Mouse (Mus musculus) stomach, embryonic 15.5 days (tissue): Measurements from ENCODE around the gene Lama4. TPM values are rescaled to one million over a fixed set of nuclear protein-coding genes. Genes with fewer than 3 reads are reported as not detected.
A peak's percentile ranks its signal among the peaks of the same experiment; 100 is the strongest.

Experiments
- ATAC-seq: fragments of 200-750 bp; cut with Nextera tagmentation; 2 replicates; pipeline ENCODE4 v1.8.0; 2017; ENCODE audit warnings: low read depth, moderate number of reproducible peaks, moderate TSS enrichment; ENCODE audit not compliant: insufficient read depth, low FRiP score
- H3K27ac ChIP-seq: fragments of 300-500 bp; sonication (generic); 2 replicates; pipeline ENCODE4 v1.5.1; 2015; ENCODE audit warnings: mild to moderate bottlenecking, inconsistent platforms
- H3K27me3 ChIP-seq: fragments of 300-500 bp; sonication (generic); replicated peaks from 2 replicates; pipeline ENCODE4 v1.6.1; 2015; ENCODE audit warnings: inconsistent platforms
- H3K36me3 ChIP-seq: fragments of 300-500 bp; sonication (generic); 2 replicates; pipeline ENCODE4 v1.6.1; 2015; ENCODE audit warnings: inconsistent platforms
- H3K4me1 ChIP-seq: fragments of 300-500 bp; sonication (generic); 2 replicates; pipeline ENCODE4 v1.6.1; 2015; ENCODE audit warnings: inconsistent platforms
- H3K4me2 ChIP-seq: fragments of 300-500 bp; sonication (generic); 2 replicates; pipeline ENCODE4 v1.6.1; 2015; ENCODE audit warnings: mild to moderate bottlenecking, inconsistent platforms
- H3K4me3 ChIP-seq: fragments of 300-500 bp; sonication (generic); replicated peaks from 2 replicates; pipeline ENCODE4 v1.5.1; 2015; ENCODE audit warnings: inconsistent platforms
- H3K9ac ChIP-seq: fragments of 300-500 bp; sonication (generic); 2 replicates; pipeline ENCODE4 v1.6.1; 2015; ENCODE audit warnings: inconsistent platforms
- H3K9me3 ChIP-seq: fragments of 300-500 bp; sonication (generic); 2 replicates; pipeline ENCODE4 v1.6.1; 2016; ENCODE audit warnings: inconsistent platforms
- WGBS: fragments of 180-500 bp; shearing (Covaris S2); methylation state at CpG from one replicate; pipeline ENCODE4 v1.1.7; 2015; 5-methylcytosine and 5-hydroxymethylcytosine counted together
- polyA plus RNA-seq: library from polyadenylated mRNA; unstranded; fragments of >200 nt; fragmentation: Nextera tagmentation; extraction: Ambion mirVana; gene quantifications from 2 replicates; pipeline ENCODE4 v1.2.1, GENCODE M21; 2015

The Lama4 gene
- polyA plus RNA-seq, 1 experiment from 2014 or later = 52.5 TPM

DNA sequence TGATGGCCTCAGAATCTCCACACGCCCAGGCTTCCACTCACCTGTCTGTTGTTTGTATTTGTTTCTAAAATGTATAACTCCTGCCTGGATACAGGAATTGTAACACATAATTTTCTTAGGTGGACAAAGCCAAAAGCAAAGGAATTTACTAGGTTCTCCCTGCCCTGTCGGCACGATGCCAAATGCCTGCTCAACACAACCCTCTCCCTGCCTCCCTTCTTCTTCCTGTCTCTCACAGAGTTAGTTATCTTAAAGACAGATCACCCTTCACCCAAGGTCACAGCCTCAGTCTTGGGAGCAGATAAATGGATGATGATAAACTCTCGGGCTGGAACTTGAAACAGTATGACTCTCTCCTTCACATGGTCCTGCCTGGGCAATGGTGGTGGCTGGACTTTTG is 35.6 kb downstream of the Lama4 start:
- no peak for ATAC-seq

DNA sequence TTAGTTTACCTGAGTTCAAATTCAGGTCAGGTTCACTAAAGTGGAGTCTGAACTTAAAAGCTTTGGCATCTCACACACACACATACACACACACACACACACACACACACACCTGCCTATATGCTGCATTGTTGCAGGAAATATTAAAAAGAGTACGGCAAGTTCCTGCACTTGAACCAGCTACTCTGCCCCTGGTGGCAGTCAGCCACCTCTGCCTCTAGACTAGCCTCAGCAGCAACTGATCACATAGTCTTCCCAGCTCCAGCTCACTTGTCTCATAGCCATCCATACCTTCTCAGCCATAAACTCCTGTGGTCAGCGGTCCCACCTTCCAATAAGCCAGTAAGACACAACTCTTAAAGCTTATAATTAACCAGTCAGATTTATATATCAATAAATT is 37.2 kb downstream of the Lama4 start:
- ATAC-seq = no peak

More for the DNA sequence above, 35.6 kb downstream of the Lama4 start:
- no peaks in the 10 kb centered on the region for H3K4me1 ChIP-seq
- H3K4me2 ChIP-seq = no peak overlapping the region
- H3K4me3 ChIP-seq = no peak overlapping the region
- H3K27ac ChIP-seq = no peak overlapping the region
- no peaks in the 10 kb centered on the region for H3K36me3 ChIP-seq
- WGBS = 57% methylated on average over 4 of the region's 4 CpGs
- no peaks in the 10 kb centered on the region for H3K27me3 ChIP-seq
- H3K9ac ChIP-seq = no peak overlapping the region
- no peaks in the 10 kb centered on the region for H3K9me3 ChIP-seq

DNA sequence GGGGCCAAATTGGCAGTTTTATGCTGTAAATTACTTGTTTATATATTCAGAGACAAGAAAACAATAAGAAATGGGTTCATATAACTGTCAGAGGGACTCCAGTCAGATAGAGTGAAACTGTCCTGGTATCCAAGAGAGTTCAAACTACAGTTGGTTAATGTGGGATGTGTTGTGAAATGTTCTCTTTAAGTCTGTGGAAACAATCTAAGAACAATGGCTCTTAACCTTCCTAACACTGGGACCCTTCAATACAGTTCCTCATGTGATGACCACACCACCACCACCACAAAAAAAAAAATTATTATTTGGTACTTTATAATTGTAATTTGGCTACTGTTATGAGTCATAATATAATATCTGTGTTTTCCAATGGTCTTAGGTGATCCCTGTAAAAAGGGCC is 38.2 kb downstream of the Lama4 start:
- H3K9ac ChIP-seq = no peak overlapping the region
- H3K27me3 ChIP-seq = no peaks in the 10 kb centered on the region
- H3K4me1 ChIP-seq = no peaks in the 10 kb centered on the region
- ATAC-seq = no peak
- H3K4me3 ChIP-seq = no peak overlapping the region
- H3K4me2 ChIP-seq = no peak overlapping the region
- no peaks in the 10 kb centered on the region; the same call in 1 of the 2 replicates for H3K36me3 ChIP-seq
- no peaks in the 10 kb centered on the region for H3K9me3 ChIP-seq
- no peak overlapping the region for H3K27ac ChIP-seq

More for the DNA sequence above, 37.2 kb downstream of the Lama4 start:
- Histone ChIP-seq H3K27me3 (no peaks in the 10 kb centered on the region), H3K27ac (no peak overlapping the region), H3K36me3 (no peaks in the 10 kb centered on the region; the same call in 1 of the 2 replicates), H3K4me3 (no peak overlapping the region), H3K9me3 (no peaks in the 10 kb centered on the region), H3K9ac (no peak overlapping the region), H3K4me2 (no peak overlapping the region), H3K4me1 (no peaks in the 10 kb centered on the region)
- WGBS = 73% methylated on average over 2 of the region's 2 CpGs

DNA sequence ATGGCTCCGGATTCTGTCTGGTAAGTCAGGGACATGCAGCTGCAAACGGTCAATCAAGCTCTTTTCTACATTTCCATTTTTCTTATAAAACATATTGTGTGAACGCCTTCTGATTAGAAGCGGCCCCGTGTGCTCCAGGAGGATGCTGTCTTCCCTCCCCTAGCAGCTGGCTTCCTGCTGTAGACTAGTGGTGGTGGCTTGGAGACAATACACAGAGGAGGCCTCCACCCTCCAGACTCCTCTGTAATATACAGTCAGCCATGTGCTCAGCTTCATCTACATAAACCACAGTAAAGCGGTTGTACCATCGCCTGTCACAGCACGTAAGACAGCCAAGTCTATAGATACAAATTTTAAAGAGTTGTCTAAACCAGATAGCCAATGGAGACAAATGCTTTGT is 40.2 kb downstream of the Lama4 start:
- Histone ChIP-seq H3K4me2 (no peak overlapping the region), H3K27ac (peak overlapping the region; percentile 0; the same call in 1 of the 2 replicates), H3K27me3 (no peaks in the 10 kb centered on the region), H3K9ac (no peak overlapping the region), H3K36me3 (no peaks in the 10 kb centered on the region; the same call in 1 of the 2 replicates), H3K4me1 (no peaks in the 10 kb centered on the region), H3K4me3 (no peak overlapping the region), H3K9me3 (no peaks in the 10 kb centered on the region)
- ATAC-seq = no peak
- 64% methylated on average over 8 of the region's 8 CpGs for WGBS

DNA sequence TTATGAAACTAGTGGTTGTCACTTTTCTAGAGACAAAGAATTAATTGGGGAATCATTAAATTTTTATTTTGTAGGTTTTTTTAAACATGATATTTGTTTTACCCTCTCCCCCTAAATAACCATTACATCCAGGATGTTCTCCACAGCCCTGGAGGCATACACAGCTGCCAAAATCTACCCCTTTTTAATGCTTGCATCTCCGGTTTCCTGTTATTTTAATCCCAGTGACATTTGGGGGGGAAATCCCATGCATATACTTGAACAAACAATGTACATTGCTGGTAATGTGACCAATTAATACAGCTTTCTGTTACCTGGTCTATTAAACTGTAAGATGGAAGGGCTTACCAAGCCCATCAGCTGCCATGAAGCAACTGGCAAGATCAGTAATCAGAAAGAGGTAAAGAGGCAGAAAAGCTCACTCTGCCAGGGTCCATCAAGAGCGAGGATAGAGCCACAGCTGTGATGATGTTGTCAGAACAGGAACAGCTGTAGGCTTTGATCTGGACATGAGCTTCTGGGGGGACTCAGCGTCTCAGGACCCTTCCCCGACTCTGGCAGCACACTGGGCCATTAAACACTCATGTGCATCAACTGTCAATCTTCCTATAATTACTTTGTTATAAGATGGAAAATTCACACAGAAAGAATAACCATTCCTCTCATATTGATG is 41.3 kb downstream of the Lama4 start:
- no peaks in the 10 kb centered on the region for H3K4me1 ChIP-seq
- H3K27ac ChIP-seq = no peak overlapping the region

DNA sequence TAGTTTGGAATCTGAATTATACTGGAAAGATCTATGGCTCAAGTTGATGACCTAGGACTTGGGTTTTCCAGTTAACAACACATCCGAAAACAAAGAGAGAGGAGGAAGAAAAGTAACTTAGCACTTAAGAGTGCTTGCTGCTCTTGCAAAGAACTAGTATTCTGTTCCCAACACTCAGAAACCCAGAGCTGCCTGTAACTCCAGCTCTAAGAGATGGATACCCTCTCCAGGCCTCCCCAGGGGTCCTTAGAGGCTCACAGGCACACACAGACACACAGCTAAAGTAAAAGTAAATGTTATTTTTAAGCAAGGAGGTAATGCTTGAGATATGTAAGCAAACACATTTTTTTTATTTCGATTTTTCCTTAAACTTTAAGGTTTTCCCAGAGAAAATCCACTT is 49.5 kb downstream of the Lama4 start:
- ATAC-seq = no peak

More for the DNA sequence above, 41.3 kb downstream of the Lama4 start:
- 63% methylated on average over 4 of the region's 4 CpGs for WGBS
- H3K27me3 ChIP-seq = no peaks in the 10 kb centered on the region
- H3K9me3 ChIP-seq = no peaks in the 10 kb centered on the region
- no peaks in the 10 kb centered on the region; the same call in 1 of the 2 replicates for H3K36me3 ChIP-seq
- ATAC-seq = no peak
- no peak overlapping the region for H3K4me2 ChIP-seq
- no peak overlapping the region for H3K9ac ChIP-seq
- H3K4me3 ChIP-seq = no peak overlapping the region

DNA sequence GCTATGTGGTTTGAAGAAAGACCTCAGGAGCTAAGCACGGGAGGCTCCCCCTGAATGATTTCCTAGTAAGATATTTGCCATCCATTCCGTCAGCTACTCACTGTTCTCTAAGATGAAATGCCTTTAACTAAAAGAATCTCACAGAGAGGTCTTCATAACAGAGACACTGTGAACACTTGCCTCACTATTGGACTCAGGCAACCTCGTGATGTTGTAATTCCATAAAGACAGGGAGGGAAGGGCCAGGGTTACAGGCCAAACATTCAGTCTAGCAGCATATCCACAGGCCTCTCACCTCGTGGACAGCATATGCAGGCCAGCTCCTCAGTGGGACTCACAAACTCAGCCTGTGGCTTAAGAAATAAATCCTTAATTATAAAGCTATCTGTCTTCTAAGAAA is 52.7 kb downstream of the Lama4 start:
- Histone ChIP-seq H3K27me3 (no peaks in the 10 kb centered on the region), H3K36me3 (no peaks in the 10 kb centered on the region), H3K9ac (no peak overlapping the region), H3K27ac (no peak overlapping the region), H3K4me1 (no peaks in the 10 kb centered on the region), H3K4me2 (no peak overlapping the region), H3K9me3 (no peaks in the 10 kb centered on the region), H3K4me3 (no peak overlapping the region)
- ATAC-seq = no peak
- WGBS = 70% methylated on average over 4 of the region's 4 CpGs

More for the DNA sequence above, 49.5 kb downstream of the Lama4 start:
- Histone ChIP-seq H3K9ac (no peak overlapping the region), H3K4me2 (no peak overlapping the region), H3K27me3 (no peaks in the 10 kb centered on the region), H3K9me3 (no peaks in the 10 kb centered on the region), H3K4me3 (no peak overlapping the region), H3K4me1 (no peaks in the 10 kb centered on the region), H3K27ac (no peak overlapping the region), H3K36me3 (no peaks in the 10 kb centered on the region)
- 56% methylated on average over 2 of the region's 2 CpGs for WGBS

DNA sequence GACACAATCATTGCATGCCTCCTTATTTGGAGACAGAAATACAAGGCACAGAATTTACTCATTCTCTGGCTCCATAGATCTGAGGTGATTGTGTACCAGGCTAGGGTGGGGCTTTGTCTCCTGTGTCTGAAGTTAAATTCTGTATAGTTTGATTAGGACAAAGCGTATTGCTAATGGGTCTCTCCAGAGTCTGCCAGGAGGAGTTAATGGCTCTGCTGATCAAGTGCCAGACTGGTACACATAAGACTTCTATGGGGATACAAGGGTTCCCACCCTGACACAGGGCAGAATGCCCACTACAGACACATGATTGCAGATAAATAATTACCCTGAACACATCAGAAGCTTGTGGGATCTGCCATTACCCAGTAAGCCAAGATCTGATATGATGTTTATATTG is 53.3 kb downstream of the Lama4 start:
- 65% methylated on average over 1 of the region's 1 CpGs for WGBS
- ATAC-seq = no peak
- Histone ChIP-seq H3K27me3 (no peaks in the 10 kb centered on the region), H3K9ac (no peak overlapping the region), H3K9me3 (no peaks in the 10 kb centered on the region), H3K4me2 (no peak overlapping the region), H3K4me1 (no peaks in the 10 kb centered on the region), H3K27ac (no peak overlapping the region), H3K4me3 (no peak overlapping the region), H3K36me3 (no peaks in the 10 kb centered on the region)

DNA sequence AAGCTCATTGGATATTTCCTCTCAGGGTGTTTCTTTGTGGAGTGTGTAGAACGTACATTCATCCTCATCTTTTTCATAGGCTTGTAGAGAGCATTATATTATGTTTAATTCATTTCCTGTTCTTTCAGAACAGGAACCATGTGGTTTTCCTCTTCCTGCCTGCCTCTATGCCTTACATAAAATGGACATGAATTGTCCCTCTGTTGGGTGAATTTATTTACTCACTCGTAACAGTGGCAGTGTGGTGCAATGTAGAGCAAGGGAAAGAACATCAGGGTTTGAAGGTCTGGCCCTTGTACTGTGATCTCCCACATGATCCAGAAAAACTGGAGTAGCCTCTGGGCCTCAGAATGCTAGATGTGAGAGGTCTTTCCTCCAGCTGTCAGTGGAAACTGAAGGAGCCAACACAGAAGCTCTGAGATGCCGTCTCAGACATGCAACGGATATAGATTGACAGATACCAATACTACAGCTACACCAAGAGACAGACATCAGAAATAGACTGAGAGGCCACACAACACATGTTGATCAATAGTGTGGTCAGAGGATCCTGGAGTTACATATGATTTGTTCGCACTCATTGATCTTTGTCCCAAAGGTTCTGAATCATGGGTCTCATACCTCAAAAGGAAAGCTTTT is 58.4 kb downstream of the Lama4 start:
- H3K9me3 ChIP-seq = no peaks in the 10 kb centered on the region
- no peaks in the 10 kb centered on the region for H3K27me3 ChIP-seq
- ATAC-seq = no peak
- H3K4me2 ChIP-seq = no peak overlapping the region
- H3K4me1 ChIP-seq = no peaks in the 10 kb centered on the region
- no peak overlapping the region for H3K27ac ChIP-seq
- no peak overlapping the region for H3K4me3 ChIP-seq
- WGBS = 73% methylated on average over 5 of the region's 5 CpGs
- H3K36me3 ChIP-seq = no peaks in the 10 kb centered on the region
- H3K9ac ChIP-seq = no peak overlapping the region

DNA sequence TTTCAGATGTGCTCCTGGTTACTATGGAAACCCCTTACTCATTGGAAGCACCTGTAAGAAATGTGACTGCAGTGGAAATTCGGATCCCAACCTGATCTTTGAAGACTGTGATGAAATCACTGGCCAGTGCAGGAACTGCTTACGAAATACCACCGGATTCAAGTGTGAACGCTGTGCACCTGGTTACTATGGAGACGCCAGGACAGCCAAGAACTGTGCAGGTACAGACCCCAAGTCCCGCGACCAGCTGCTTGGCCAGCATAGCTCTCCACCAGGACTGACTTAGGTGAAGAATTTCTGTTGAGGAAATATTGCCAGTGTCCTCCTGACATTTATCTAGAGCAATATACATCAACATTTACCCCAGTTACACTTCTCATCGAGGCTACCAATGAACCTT is 61.2 kb downstream of the Lama4 start:
- H3K4me3 ChIP-seq = no peak overlapping the region
- no peaks in the 10 kb centered on the region for H3K27me3 ChIP-seq
- no peaks in the 10 kb centered on the region for H3K36me3 ChIP-seq
- ATAC-seq = no peak
- H3K9me3 ChIP-seq = no peaks in the 10 kb centered on the region
- no peaks in the 10 kb centered on the region for H3K4me1 ChIP-seq
- no peak overlapping the region for H3K4me2 ChIP-seq
- no peak overlapping the region for H3K27ac ChIP-seq
- WGBS = 77% methylated on average over 8 of the region's 8 CpGs
- no peak overlapping the region for H3K9ac ChIP-seq

DNA sequence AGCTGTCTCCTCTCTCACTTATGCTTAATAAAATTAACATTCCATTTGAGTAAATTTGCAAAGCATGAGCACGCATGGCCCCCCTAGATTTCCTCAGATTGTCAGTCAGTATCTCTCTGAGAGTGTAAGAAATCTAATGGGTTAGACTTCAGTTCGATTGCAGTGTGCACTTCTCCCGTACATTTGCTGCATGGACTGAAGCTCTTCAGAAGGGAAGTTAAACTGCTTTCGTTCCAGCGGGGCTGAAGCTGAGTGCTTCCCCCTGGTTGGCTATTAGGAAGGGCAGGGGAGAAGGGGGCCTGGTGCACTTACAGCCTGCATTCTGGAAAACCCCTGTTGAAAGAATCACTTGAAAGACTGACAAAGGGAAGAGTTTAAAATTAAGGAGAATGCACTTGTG is 61.7 kb downstream of the Lama4 start:
- 62% methylated on average over 5 of the region's 5 CpGs for WGBS
- no peak for ATAC-seq

DNA sequence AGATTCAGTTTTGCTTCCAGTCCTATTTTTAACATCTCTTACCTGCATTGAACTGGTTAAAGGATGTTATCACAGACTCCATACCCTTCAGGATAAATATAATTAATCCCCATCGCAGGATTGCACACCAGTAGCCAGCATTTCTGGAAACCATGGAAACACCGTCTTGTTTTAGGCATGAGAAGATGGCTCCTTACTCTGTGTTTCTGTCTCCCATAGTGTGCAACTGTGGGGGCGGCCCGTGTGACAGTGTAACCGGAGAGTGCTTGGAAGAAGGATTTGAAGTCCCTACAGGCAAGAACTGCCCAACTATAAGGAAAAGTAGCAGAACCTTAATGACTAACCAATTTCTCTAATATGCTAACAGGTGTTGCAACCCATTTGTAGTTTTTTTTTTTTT is 63.1 kb downstream of the Lama4 start:
- H3K9me3 ChIP-seq = no peaks in the 10 kb centered on the region
- 75% methylated on average over 5 of the region's 5 CpGs for WGBS
- no peak overlapping the region for H3K27ac ChIP-seq
- no peak overlapping the region for H3K9ac ChIP-seq
- ATAC-seq = no peak
- no peaks in the 10 kb centered on the region for H3K27me3 ChIP-seq
- no peak overlapping the region for H3K4me2 ChIP-seq
- no peaks in the 10 kb centered on the region for H3K4me1 ChIP-seq
- H3K4me3 ChIP-seq = no peak overlapping the region
- H3K36me3 ChIP-seq = peaks cover 5% of the 10 kb centered on the region; the same call in 1 of the 2 replicates

More for the DNA sequence above, 61.7 kb downstream of the Lama4 start:
- H3K4me2 ChIP-seq = no peak overlapping the region
- no peaks in the 10 kb centered on the region for H3K36me3 ChIP-seq
- no peaks in the 10 kb centered on the region for H3K9me3 ChIP-seq
- no peak overlapping the region for H3K4me3 ChIP-seq
- H3K9ac ChIP-seq = no peak overlapping the region
- no peaks in the 10 kb centered on the region for H3K27me3 ChIP-seq
- no peaks in the 10 kb centered on the region for H3K4me1 ChIP-seq
- H3K27ac ChIP-seq = no peak overlapping the region
